Mouse (Mus musculus) midbrain, postnatal 0 days (tissue): ENCODE data around the gene Ppp4r2. TPM values are rescaled to one million over a fixed set of nuclear protein-coding genes. Genes with fewer than 3 reads are reported as not detected.
"Not testable (repeated sequence)": the region's sequence is repeated elsewhere in the genome, so short reads cannot be mapped to it uniquely, and the experiment has no call there.

ENCODE experiments used
- ATAC-seq: fragments of 200-750 bp; cut with Nextera tagmentation; 2 replicates; pipeline ENCODE4 v1.8.0; 2017; ENCODE audit warnings: moderate number of reproducible peaks, mild to moderate bottlenecking, moderate TSS enrichment, moderate library complexity; ENCODE audit not compliant: low FRiP score
- DNase-seq: peaks from one replicate; pipeline ENCODE4 v3.0.0-alpha.2; 2015; ENCODE audit warnings: low spot score
- H3K27ac ChIP-seq: fragments of 300-500 bp; sonication (generic); 2 replicates; pipeline ENCODE4 v1.5.1; 2014; ENCODE audit warnings: low read depth, mild to moderate bottlenecking, low read length, mixed read lengths
- H3K27me3 ChIP-seq: fragments of 300-500 bp; sonication (generic); 2 replicates; pipeline ENCODE4 v1.6.1; 2014; ENCODE audit warnings: low read length, control low read depth, mixed read lengths; ENCODE audit not compliant: insufficient read depth
- H3K36me3 ChIP-seq: fragments of 300-500 bp; sonication (generic); 2 replicates; pipeline ENCODE4 v1.6.1; 2014; ENCODE audit warnings: low read length, control low read depth, mixed read lengths; ENCODE audit not compliant: insufficient read depth
- H3K4me1 ChIP-seq: fragments of 300-500 bp; sonication (generic); 2 replicates; pipeline ENCODE4 v1.6.1; 2014; ENCODE audit warnings: mild to moderate bottlenecking, control low read depth, antibody characterized with exemption, low read length, mixed read lengths; ENCODE audit not compliant: insufficient read depth
- H3K4me2 ChIP-seq: fragments of 300-500 bp; sonication (generic); 2 replicates; pipeline ENCODE4 v1.6.1; 2014; ENCODE audit warnings: low read depth, mild to moderate bottlenecking, low read length, mixed read lengths; ENCODE audit not compliant: poor library complexity, severe bottlenecking
- H3K4me3 ChIP-seq: fragments of 300-500 bp; sonication (generic); 2 replicates; pipeline ENCODE4 v1.5.1; 2014; ENCODE audit warnings: low read depth, mild to moderate bottlenecking, low read length, moderate library complexity
- H3K9ac ChIP-seq: fragments of 300-500 bp; sonication (generic); replicated peaks from 2 replicates; pipeline ENCODE4 v1.6.1; 2014; ENCODE audit warnings: mild to moderate bottlenecking, low read length, moderate library complexity, mixed read lengths; ENCODE audit not compliant: poor library complexity, severe bottlenecking
- H3K9me3 ChIP-seq: fragments of 300-500 bp; sonication (generic); 2 replicates; pipeline ENCODE4 v1.6.1; 2016; ENCODE audit warnings: low read length, control low read depth
- CTCF ChIP-seq: IDR thresholded peaks from 2 replicates; pipeline ENCODE4 v1.5.1; 2016; ENCODE audit warnings: antibody characterized with exemption, mild to moderate bottlenecking
- WGBS: fragments of 180-500 bp; shearing (Covaris S2); extraction: QIAGEN DNeasy Blood & Tissue Kit; methylation state at CpG from one replicate; pipeline ENCODE4 v1.1.7; 2014; 5-methylcytosine and 5-hydroxymethylcytosine counted together
- polyA plus RNA-seq: library from polyadenylated mRNA; unstranded; fragments of >200 nt; fragmentation: Nextera tagmentation; extraction: Ambion mirVana; gene quantifications from 2 replicates; pipeline ENCODE4 v1.2.1, GENCODE M21; 2015
- total RNA-seq: library from RNA; depleted of rRNA; stranded (reverse); fragments of >200 nt; gene quantifications from 2 replicates; pipeline ENCODE4 v1.2.3, GENCODE M21; 2014

Gene Ppp4r2
- total and polyA plus RNA-seq, 2 experiments from 2014 or later, result 10.0 to 32.7 TPM

DNA sequence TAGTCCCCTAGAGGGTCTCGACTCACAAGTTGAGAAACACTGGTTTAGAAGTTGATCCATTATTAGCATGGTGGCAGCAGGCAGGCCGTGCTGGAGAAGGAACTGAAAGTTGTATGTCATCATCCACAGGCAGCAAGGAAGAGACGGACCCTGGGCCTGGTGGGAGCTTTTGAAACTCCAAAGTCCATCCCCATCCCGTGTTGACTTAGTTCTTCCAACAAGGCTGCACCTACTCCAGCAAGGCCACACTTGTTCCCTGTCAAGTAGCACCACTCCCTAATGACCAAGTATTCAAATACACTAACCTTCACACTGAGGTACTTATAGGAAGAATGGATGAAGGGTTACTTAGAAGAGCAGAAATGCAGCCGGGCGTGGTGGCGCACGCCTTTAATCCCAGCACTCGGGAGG lies 17.3 kb downstream of the Ppp4r2 start:
- no peak overlapping the region for H3K27ac ChIP-seq
- no peak for DNase-seq
- 90% methylated on average over 9 of the region's 9 CpGs for WGBS
- no peaks in the 10 kb centered on the region; the same call in 1 of the 2 replicates for H3K36me3 ChIP-seq
- no peak overlapping the region for H3K4me3 ChIP-seq
- H3K9ac ChIP-seq, result no peak overlapping the region
- no peak for TF ChIP-seq CTCF
- no peak for ATAC-seq
- no peaks in the 10 kb centered on the region for H3K4me1 ChIP-seq
- no peak overlapping the region for H3K4me2 ChIP-seq
- H3K9me3 ChIP-seq, result no peaks in the 10 kb centered on the region
- no peaks in the 10 kb centered on the region for H3K27me3 ChIP-seq

DNA sequence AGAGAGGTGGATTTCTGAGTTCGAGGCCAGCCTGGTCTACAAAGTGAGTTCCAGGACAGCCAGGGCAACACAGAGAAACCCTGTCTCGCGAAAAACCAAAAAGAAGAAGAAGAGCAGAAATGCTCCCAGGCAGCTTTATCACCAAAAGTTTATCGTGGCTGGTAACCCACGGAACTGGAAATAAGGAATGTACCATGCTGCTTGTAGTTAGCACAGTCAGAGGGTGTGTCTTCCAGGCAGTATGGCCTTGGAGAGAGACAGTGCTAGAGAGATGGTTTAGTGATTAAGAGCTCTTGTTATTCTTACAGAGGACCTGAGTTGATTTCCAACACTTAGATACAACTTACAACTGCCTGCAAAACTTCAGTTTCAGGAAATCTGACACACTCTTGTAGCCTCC lies 17.7 kb downstream of the Ppp4r2 start:
- DNase-seq (no peak), ATAC-seq (no peak)
- H3K4me2 ChIP-seq, result no peak overlapping the region
- no peaks in the 10 kb centered on the region for H3K9me3 ChIP-seq
- no peaks in the 10 kb centered on the region for H3K27me3 ChIP-seq
- no peak for TF ChIP-seq CTCF
- H3K36me3 ChIP-seq, result no peaks in the 10 kb centered on the region; the same call in 1 of the 2 replicates
- no peak overlapping the region for H3K9ac ChIP-seq
- H3K27ac ChIP-seq, result no peak overlapping the region
- H3K4me1 ChIP-seq, result no peaks in the 10 kb centered on the region
- no peak overlapping the region for H3K4me3 ChIP-seq
- 95% methylated on average over 5 of the region's 5 CpGs for WGBS

DNA sequence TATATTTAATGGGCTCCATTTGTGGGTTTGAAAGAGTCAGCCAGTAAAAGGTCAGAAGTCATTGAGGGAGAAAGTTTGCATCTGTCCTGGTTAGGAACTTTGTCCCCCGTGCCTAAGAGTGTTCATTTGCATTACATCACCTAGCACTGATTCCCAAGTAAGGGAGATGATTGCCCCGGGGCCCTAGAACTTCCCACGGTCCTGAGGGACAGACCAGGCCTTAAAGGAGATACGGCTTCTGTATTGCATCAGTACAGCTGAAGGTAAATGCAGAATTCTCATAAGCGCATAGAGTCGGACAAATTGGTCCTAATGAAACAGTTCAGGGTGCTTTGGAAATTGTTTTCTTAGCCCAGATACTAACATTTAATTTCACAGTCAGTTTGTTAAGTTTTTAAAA lies 31.9 kb downstream of the Ppp4r2 start:
- Histone ChIP-seq H3K9ac (no peak overlapping the region), H3K27me3 (no peaks in the 10 kb centered on the region), H3K9me3 (no peaks in the 10 kb centered on the region), H3K36me3 (no peaks in the 10 kb centered on the region; the same call in 1 of the 2 replicates), H3K4me1 (no peaks in the 10 kb centered on the region), H3K4me2 (no peak overlapping the region), H3K4me3 (no peak overlapping the region), H3K27ac (no peak overlapping the region)
- ATAC-seq (no peak), DNase-seq (no peak)
- TF ChIP-seq CTCF, result no peak
- 87% methylated on average over 6 of the region's 6 CpGs for WGBS

DNA sequence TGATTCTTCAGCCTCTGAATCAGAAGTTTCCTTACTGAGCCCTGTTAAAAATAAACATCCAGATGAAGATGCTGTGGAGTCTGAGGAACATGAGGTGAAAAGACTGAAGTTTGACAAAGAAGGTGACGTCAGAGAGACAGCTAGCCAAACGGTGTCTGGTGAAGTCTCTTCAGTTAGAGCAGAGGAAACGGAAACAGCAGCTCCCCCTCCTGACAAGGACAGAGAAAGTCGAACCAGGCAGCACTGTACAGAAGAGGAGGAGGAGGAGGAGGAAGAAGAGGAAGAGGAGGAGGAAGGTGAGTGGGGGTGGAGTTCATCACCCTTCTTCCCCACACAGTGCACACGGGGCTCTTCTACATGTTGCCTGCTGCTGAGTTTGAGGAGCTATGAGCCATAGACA lies 32.4 kb downstream of the Ppp4r2 start:
- not testable (repeated sequence) for H3K4me1 ChIP-seq, H3K9ac ChIP-seq, H3K27me3 ChIP-seq, H3K27ac ChIP-seq, H3K4me2 ChIP-seq, DNase-seq, H3K36me3 ChIP-seq, H3K9me3 ChIP-seq, H3K4me3 ChIP-seq, ATAC-seq
- 54% methylated on average over 4 of the region's 5 CpGs for WGBS

DNA sequence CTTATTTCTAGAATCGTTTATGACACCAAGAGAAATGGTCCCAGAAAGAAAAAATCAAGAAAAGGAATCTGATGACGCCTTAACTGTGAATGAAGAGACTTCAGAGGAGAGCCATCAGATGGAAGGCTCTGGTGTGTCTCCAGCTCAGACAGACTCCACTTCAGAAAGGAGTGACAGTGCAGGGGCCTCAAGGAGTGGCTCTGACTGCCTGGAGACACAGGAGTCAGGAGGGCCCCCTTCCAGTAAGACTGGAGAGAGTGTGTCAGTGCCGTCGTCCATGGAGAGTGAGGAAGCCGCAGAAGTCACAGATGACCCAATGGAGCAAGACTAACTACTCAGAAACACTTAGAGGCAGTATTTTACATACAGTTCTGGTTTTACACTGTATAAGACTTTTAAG lies 32.8 kb downstream of the Ppp4r2 start:
- H3K9ac ChIP-seq, H3K4me2 ChIP-seq, H3K4me1 ChIP-seq, DNase-seq, H3K9me3 ChIP-seq, H3K27ac ChIP-seq, H3K4me3 ChIP-seq, ATAC-seq, H3K27me3 ChIP-seq, H3K36me3 ChIP-seq: not testable (repeated sequence)
- 92% methylated on average over 5 of the region's 5 CpGs for WGBS

DNA sequence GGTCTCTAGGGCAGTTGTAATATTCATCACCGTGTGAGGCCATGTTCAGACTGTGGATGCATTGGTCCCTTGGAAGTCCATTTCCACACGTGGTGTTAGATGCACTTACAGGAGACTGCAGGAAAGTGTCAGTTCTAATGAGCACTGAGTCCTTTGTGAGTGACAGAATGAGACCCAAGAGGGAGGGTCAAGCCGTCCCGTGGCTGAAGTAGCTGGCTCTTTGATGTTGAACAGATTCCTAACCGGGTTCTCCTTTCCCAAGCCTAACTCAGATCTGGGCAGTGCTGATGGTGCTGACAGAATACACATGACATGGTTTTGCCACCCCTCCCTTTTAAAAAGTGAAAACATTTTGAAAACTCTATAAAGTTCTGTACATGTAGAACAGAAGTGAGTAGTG lies 35.4 kb downstream of the Ppp4r2 start:
- 26% methylated on average over 5 of the region's 5 CpGs for WGBS
- Histone ChIP-seq H3K9ac (no peak overlapping the region), H3K4me3 (no peak overlapping the region), H3K9me3 (no peaks in the 10 kb centered on the region), H3K27me3 (no peaks in the 10 kb centered on the region), H3K27ac (no peak overlapping the region), H3K36me3 (no peaks in the 10 kb centered on the region; the same call in 1 of the 2 replicates), H3K4me1 (no peaks in the 10 kb centered on the region), H3K4me2 (no peak overlapping the region)
- TF ChIP-seq CTCF, result no peak
- ATAC-seq (no peak), DNase-seq (no peak)
